Mouse (Mus musculus) left cerebral cortex, adult 18-20 months (tissue): Measurements from ENCODE around the gene Cd247. TPM values are rescaled to one million over a fixed set of nuclear protein-coding genes. Genes with fewer than 3 reads are reported as not detected.
"Not testable (repeated sequence)": the region's sequence is repeated elsewhere in the genome, so short reads cannot be mapped to it uniquely, and the experiment has no call there.

Experiments used
- DNase-seq, 2 experiments: peaks; one replicate each; pipeline ENCODE4 v3.0.0; 2021 to 2022; ENCODE audit warnings: low spot score in 2 of 2, mixed read lengths in 1 of 2
- long read RNA-seq, 2 experiments: library from polyadenylated mRNA; stranded (forward); transcript quantifications; one replicate each; pipeline ENCODE4 v2.0.0; 2021
- total RNA-seq, 2 experiments: library from RNA; stranded (reverse); gene quantifications; 2 replicates each; pipeline ENCODE4 v1.2.3; 2021

The Cd247 gene
- total RNA-seq: not detected
- long read RNA-seq, experiment 1: 0 reads
- long read RNA-seq, experiment 2: 0 reads

DNA sequence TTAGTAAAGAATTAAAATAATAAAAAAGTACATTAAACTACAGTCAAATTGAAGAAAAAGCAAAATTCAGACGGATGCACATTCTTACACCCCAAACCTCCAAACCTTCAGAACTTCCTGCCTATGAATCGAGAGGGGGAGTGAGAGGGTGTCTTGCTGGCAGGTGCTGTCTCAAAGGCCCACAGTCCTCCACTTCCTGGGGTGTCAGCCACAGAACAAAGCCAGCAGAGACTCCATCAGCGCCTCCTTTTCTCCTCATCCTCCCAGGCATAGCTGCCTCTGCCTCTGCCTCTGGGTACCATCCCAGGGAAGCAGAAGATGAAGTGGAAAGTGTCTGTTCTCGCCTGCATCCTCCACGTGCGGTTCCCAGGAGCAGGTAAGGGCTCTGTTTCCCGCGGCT, at the start of gene Cd247:
TSS of gene Cd247 (plus strand) at position 171 of the 400 bp plus-strand sequence.
- no peak for DNase-seq

DNA sequence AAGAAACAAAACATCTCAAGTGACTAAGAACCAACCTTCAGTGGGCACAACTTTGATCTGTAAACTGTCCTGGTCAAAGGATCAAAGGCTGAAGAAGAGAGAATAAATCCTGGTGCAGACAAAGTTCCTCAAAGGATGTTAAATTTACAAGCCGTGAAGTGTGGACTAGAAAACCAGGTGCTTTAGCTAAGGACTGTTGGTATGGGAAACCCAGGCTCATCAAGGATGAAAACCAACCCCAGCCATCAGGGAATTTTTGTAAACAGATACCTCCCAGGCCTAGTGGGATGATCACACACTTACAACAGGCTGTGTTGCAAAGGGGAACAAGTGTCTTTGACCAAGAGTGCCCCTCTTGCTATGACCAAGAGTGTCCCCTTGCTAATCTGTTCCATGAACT, 49.5 kb upstream of the Cd247 start:
- DNase-seq: no peak

DNA sequence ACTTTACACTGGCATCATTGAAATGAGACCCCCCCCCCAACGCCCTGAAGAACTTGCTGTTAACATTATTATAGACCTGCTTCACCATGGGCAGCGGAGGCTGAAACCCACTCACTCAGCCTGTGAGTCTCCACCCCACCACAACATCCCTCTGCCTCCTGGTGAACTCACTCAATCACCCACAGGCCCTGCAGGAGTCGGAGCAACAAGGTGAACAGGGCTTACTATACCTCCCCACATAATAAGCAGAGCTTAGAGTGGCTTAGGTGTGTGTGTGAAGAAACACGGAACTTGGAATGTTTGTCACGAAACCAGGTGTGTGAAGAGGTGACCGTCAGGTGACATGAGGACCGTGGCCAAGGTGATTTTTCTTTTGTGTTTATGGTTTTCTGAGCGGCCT, 46.5 kb upstream of the Cd247 start:
- DNase-seq: no peak

DNA sequence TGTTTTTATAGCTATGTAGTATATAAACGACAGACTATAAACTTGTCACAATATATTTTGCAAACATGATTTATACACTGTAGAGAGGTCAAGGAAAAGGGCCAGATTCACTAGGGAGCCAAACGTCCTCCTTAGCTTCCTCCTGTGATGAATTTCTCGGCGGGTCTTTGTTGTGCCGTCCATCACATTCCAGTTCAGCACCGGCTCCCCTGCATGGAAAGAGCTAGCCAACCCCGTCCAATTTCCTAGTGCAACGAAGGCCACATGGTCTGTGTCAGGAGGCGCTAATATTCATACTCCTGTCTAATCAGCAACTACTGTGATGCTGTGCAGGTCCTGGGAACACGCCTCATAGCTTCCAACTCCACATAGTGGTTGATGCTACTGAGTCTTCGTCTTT, 40.4 kb upstream of the Cd247 start:
- no peak for DNase-seq

DNA sequence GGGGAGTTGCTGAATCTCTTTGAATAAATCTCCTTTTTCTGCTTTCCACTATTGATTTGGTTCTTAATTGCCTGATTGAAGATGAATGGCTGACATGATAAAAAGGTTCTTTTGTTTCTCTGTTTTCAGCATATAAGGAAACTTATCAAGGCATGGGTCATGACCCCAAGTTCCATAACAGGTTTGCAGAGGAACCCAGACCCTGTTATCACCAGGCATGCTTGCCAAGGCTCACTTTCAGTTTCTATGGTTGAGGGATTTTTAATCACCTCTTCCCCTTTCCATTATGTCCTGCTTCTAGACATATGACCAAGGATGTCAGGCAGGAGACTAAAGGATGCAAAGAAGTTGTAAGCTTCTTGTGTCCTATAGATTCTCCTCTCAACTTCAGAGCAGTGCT, 37.3 kb upstream of the Cd247 start:
- no peak for DNase-seq

DNA sequence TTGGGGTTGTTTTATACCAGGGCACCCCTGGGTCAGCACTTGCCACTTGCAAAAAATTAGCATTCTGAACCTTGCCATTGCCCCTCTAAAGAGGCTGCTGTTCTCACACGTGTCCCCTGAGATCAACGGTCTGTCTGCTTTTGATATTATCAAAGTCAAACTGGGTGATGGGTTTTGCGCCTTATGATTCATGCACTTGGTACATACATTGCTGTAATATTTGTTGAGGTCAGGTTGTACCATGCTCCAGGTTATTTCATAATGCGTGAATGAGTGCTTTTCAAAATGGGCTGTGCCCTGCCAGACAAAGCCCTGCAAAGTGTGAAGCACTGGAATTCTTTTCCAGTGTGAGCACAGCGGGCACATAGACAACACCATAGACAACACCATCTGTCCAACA, 36.6 kb upstream of the Cd247 start:
- no peak for DNase-seq

DNA sequence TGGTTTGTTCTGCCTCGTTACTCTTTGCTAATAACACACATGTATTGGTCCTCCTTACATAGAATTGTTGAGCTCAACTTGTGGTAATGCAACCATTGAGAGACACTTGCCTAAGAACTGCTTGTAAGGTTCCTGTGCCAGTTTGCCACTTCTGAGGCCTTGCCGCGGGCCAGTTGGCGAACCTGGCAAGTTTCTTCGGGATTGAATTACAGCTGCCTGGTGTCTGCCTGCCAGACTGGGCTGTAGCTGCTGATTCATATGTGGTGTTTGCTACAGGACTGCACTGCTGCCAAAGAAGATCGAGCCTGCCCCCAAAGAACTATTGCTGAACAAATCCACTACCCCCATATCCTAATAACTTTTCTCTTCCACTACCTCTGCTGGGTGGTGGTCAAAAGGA, 34.3 kb upstream of the Cd247 start:
- DNase-seq: no peak

DNA sequence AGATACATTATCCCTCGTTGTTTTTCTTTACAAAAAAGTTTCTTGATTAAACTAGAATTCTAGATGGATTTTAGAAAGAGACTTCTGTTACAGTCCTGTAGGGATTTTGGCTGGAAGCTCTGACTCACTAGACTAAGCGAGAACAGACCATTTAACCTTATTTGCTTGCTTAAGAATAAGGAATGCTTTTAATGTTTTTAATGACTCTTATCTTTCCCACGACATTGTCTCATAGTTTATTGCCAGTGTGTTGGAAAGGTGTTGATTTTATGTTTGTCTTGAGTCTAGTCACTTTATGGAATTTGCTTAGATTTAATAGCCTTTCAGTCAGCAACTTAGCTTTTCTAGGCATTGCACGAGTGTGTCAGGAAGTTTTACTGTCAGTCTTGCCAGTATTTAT, 33.3 kb upstream of the Cd247 start:
- DNase-seq: no peak

DNA sequence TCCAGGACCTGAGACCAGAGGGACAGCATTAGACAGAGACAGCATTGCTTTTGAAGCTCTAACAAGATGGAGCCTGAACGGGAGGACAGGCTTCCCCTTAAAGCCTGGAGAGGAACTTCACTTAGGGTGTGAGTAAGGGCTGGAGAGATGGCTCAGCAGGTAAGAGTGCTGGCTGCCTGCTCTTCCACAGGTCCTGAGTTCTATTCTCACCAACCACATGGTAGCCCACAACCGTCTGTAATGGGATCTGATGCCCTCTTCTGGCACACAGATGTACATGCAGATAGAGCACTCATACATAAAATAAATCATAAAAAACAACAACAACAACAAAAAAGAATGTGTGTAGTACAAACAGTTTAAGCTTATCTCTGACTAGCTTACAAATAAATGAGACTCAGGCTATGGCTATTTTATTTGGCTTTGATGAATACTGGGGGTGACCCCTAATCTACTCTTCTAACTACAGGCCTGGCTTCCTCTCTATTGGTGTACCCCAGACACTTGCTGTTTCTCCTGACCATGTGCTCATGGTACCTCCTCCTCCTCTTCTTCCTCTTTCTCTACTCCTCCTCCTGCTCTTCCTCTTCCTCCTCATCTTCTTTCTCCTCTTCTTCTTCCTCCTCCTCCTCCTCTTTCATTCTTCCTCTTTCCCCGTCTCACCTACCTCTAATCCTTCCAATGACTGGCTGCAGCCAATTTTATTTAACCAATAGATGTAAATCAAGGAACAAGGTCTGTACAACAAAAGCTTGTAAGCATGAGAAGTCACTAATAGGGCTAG, 26.8 kb upstream of the Cd247 start:
- no peak for DNase-seq

DNA sequence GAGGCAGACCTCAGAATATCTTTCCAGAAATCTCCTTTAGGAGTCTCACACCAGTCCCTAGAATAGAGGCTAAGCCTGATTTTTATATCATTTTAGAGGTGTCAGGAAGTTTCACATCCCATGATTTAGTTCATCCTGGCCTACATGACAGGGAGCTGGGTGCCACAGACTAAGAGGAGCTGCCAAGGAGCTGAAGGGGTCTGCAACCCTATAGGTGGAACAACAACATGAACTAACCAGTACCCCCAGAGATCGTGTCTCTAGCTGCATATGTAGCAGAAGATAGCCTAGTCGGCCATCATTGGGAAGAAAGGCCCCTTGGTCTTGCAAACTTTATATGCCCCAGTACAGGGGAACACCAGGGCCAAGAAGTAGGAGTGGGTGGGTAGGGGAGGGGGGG, 26.0 kb upstream of the Cd247 start:
- not testable (repeated sequence) for DNase-seq

DNA sequence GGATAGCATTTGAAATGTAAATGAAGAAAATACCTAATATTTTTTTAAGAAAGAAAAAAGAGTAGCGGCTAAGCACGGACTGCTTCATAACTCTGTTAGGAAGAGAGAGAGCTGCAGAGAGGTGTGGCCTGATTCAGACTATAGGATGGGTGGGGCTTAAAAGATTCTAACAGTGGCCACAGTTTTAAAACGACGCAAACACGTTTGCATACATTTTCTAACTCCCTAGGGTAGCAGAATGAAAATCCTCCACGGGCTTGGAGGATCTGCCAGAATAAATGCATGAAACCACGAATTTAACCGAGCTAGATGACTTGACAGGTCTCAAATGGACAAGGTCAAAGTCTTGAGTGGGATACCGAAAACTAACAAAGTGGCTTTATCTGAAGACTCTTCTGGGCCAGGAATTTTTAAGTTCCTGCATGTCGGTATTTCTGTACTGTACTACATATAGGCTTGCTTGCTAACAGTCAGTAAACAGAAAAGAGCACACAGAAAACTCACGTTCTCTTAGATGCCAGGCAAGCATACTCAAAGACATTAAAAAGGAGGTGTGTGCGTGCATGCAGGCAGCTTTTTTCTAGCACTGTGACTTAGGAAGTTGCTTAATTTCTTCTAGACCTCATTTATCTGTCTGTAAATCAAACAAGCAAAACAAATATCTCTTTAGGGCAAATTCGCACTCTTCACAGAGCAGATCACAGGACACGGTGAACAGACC, 25.4 kb upstream of the Cd247 start:
- DNase-seq: no peak

DNA sequence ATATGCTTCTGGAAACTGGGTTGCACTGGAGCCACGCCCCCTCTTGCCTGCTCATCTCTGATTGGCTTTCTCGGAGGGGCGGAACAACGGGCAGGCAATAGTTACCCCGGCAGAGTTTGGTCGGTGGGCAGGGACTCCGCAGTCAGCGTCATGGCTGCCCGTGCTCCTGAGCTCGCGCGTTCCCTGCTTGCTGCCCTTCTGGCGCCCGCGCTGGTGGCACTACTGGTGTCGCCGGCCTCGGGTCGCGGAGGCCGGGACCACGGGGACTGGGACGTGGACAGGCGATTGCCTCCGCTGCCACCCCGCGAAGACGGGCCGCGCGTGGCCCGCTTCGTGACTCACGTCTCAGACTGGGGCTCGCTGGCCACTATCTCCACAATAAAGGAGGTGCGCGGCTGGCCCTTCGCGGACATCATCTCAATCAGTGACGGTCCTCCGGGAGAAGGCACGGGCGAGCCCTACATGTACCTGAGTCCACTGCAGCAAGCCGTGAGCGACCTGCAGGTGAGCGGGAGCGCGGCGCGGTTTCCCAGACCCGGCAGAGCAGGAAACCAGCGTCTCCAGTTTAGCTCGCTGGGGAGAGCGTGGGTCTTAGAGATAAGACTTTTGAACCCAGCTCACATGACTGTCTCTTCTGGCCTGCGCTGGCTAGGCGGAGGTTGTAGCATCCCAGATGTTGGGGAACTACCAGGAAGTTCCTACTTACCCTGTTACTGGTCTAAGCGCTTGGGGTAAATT, 24.7 kb upstream of the Cd247 start, which contains the start of gene Creg1:
TSS of gene Creg1 (plus strand) at position 112 of the 738 bp plus-strand sequence.
- DNase-seq: peak; percentile 92 to 94

DNA sequence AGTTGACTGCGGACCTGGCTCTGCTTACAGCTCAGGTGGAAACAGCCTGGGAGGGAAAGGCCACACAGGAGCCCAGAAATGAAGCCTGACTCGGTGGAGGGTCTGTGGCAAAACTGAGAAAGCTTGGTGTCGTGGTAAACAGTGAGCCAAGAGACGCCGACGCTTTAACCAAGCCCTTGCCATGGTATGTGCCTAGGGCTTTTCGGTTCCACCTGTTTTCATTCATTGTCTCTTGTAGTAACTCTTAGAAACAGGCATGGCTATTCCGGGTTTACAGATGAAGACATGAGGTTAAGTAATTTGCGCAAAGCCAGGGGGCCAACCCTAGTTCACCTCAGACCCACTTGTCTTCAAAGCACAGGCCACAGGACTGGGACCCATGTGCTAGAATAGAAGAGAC, 23.9 kb upstream of the Cd247 start:
- DNase-seq: no peak

DNA sequence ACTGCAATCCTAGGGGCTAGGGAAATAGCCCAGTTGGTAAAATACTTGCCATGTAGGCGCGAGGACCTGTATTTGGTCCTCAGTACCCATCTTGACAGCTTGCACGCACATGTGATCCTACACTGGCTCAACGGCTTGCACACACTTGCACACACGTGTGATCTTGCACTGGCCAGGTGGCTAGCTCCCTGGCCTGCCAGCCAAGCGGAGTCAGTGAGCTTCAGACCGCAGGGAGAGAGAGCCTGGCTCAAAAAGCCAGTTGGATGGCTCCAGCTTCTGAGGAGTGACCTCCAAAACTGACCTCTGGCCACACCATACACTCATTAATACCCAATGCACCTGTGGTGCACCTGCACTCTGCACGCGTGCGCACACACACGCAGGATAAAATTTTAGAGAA, 23.4 kb upstream of the Cd247 start:
- DNase-seq: no peak

DNA sequence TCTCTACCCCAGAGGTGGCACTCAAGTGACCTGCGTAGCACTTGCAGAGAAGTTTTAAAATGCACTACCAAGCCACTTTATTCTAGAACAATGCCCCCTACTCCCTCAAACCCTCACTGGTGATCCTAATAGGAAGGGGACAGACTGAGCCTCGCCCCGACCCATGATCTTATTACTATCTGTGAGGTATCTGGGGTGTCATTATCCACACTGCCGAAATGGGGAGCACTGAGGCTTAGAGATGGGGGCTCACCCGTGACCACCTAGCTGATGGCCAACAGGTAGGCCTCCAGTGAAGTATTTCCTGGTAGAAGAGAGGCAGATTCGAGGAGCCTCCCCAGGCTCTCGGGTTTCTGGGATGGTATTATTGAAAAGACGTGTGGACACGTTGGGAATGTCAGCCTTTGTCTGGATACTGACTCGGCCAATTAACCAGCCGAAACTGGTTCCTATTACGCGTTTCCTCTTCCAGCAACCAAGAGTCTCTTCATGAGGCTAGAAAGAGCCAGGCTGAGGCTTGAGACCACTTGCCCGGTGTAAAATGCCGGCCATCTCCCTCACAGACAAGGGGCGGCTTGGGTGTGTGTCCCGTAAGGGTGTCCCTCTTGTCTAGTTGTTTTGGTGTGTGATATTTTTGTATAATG, 22.7 kb upstream of the Cd247 start:
- DNase-seq: no peak

DNA sequence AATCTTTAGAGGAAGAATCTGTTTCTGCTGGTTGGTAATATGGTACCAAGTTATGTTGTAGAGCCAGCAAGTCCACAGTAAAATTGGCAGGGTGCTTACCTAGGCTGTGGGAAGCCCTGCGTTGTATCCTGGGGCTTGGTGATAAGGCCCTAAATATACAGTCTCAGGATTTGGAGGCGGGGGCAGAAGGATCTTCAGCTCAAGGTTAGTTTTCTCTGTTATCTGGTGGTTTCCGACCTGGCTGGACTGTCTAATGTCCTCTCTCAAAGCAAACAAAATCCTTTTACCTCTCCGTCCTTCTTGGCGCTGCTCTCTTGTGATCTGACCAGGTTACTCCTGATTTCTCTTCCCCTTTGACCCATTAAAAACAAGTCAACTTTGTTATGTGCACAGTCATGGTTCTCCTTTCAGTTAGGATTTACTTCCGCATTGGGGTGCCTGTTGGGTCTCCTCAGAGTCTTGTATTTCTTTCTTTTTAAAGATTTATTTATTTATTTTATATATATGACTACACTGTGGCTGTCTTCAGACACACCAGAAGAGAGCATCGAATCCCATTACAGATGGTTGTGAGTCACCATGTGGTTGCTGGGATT, 22.1 kb upstream of the Cd247 start:
- DNase-seq: no peak

DNA sequence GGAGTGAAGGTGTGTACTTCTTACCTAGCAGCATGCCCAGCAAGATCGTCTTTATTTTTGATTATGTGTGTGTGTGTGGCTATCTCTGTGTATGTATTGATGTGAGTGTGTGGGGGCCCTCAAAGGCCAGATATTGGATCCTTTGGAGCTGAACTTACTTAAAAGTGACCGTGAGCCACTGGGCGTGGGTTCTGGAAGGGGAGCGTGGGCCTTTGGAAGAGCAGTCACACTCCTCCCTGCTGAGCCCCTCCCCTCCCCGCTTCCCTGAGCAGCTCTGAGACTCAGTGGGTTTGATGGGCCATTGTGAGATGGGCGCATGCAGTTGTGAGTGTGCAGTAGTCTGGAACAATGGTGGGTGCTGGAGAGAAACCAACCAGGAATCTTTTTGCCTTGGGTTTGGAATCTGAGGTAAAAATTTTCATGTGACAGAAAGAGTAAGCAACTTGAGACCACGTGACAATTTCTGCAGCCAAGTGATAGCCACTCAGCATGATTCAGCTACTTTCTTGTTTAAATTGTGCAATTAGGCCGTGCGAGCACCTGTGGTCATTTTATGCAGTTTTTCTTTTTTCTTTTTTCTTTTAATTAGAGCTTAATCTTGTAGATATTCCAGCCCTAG, 19.5 kb upstream of the Cd247 start:
- no peak for DNase-seq

DNA sequence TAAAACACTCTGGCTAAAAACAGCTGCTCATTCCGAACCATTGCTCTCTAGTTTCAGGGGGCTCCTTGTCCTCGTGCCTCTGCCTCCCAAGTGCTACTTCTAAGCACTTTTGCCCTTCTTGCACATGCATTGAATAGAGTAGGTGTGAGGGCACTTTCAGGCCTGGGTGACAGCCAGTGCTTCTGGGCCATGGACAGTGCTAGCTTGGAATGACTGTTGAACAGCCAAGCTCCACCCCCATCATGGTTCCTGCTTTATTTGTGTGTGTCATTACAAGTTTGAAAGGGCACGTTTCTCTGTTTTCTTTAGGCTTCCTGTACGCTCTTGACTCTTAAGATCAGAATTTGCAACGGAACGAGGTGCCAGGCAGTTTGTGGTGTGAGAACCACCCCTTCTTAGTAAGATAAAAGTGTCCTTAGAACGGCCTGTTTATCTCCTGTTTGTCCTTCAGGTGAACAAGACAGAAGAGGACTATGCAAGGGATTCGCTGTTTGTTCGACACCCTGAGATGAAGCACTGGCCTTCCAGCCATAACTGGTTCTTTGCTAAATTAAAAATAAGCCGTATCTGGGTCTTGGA, 18.2 kb upstream of the Cd247 start:
- DNase-seq: no peak

DNA sequence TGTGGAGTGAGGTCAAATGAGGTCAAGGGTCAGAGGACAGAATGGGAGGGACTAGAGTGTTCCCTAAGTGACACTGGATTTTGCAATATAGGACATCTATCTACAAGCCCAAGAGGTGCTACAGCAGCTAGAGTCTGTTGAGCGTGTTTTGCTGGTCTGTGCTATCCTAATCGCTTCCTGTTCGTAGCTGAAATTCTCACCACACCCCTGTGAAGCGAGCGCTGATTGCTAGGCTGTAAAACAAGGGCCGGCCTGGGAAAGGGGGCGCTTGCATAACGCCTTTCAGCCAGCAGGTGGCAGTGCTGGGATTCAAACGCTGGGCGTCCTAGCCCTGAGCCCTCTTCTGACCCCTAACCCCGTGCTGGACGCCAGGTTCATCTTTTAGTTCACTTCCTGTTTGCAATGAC, 17.0 kb upstream of the Cd247 start:
- DNase-seq: peak; percentile 63 to 69

DNA sequence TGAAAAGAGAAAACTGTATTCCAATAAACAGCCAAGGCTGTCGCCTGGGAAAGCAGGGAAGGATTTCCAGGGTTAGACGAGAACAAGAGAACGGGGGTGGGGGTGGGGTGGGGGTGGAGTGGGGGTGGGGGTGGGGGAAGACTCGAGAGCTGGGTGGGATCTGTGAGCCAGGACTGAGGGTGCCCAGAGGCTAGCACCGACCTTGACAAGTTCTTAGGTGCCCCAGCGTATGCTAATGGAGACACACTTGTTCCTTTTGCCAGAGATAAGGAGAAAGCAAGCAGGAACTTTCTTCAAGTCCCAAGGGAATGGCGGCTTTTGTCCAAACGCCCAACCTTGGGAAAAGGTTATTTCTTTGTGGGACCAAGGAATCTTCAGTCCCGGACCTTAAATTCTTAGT, 16.5 kb upstream of the Cd247 start:
- no peak for DNase-seq
